Mouse (Mus musculus): ENCODE results near the gene Hivep1. TPM values are rescaled to one million over a fixed set of nuclear protein-coding genes. Genes with fewer than 3 reads are reported as not detected.

Hivep1 gene
- 10 to 100 TPM; 13.2 to 14.3 TPM for total RNA-seq (2021)
- long read RNA-seq, experiment 1, partial matches to known transcripts, result 3 of 4 reads
- long read RNA-seq, experiment 1, other reads (novel, unspliced or antisense), result 1 of 4 reads
- long read RNA-seq, experiment 2, partial matches to known transcripts, result 4 of 5 reads
- long read RNA-seq, experiment 2, other reads (novel, unspliced or antisense), result 1 of 5 reads

GRCm38 (mm10) chr13:42051961-42052695 is at the start of gene Hivep1:
Gene Hivep1 (plus strand): TSS chr13:42052021.
- DNase-seq, result peak; percentile 11 to 71
- intact Hi-C loops (cut with DNase I), result loop anchor here (5.0 to 10.0 kb wide), 2 partner anchors 405 to 1317 kb away; partner anchors contain the start of gene Tfap2a

DNA sequence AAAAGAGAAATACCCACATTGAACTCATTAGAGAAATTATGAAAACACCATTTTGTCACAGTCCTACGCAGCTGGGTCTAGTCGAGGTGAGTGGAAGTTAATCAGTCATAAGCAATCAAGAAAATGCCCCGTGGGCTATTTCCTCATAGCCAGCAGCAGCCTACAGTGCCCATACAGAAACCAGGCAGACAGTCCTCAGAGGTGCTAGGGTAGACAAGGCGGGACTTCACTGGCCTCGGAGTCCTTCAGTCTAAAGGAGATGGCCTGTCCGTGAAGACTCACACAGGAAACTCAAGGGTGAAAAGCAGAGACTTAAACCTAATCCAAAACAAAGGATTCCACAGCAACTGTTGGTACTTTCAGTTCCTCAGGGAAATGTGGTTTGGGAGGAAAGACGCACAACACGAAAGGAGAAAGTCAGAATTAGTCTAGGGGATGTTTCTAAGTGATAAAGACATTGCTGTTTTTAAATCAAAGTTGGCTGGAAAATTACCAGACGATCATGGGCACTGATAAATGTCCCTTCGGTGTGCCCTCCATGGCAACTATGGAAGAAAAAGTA is 36.3 kb upstream of the Hivep1 start:
- no peak for DNase-seq
- intact Hi-C loops (cut with DNase I), result no loop called here

DNA sequence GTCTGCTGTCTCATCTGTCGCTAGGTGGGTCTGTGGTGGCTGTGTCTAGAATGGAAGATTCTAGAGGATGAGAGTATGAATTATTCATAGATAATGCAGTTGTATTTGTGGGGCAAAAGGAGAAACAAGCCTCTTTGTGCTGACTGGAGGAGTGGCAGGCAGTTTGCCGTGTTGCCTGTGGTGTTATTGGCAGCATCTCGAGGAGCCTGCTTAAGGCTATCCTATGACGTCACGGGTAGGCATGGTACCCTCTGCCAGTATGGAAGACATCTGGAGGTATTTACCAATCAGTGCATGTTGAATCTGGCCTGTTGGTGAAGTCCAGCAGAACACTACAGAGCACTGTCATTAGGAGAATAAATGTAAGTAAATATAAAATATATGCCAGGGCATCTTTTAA is 35.6 kb upstream of the Hivep1 start:
- no peak for DNase-seq
- intact Hi-C loops (cut with DNase I), result no loop called here

GRCm38 (mm10) chr13:42018356-42018755 is 33.5 kb upstream of the Hivep1 start:
- no peak for DNase-seq

DNA sequence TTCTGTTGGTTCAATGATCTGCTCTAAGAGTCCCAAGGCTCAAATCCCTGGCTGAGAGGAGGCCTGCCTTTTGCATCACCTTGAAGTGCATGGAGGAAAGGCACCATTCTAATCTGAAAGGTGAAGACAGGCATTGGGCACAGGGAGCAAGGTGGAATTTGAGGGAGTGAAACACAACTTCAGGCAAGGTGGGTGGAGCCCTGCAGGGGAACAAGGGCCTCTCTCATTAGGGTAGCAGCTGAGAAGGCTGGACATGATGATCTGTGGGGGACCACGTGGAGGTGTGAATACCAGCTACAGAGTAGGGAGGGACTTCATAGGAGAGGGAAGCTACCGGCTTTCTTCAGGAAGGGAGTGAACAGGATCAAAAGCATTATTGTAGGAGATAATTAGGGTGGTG is 10.6 kb upstream of the Hivep1 start:
- intact Hi-C loops (cut with DNase I), result loop anchor here (10.0 kb wide), 1 partner anchor 296 kb away; no protein-coding TSS in a partner anchor
- DNase-seq, result no peak

More at GRCm38 (mm10) chr13:42018356-42018755, 33.5 kb upstream of the Hivep1 start:
- intact Hi-C loops (cut with DNase I), result no loop called here

- intact Hi-C loops (cut with DNase I), result loop anchor here (10.0 kb wide), 1 partner anchor 299 kb away; no protein-coding TSS in a partner anchor
- no peak for DNase-seq
These were observed 8.4 kb upstream of the Hivep1 start for GRCm38 (mm10) chr13:42043431-42043830.

DNA sequence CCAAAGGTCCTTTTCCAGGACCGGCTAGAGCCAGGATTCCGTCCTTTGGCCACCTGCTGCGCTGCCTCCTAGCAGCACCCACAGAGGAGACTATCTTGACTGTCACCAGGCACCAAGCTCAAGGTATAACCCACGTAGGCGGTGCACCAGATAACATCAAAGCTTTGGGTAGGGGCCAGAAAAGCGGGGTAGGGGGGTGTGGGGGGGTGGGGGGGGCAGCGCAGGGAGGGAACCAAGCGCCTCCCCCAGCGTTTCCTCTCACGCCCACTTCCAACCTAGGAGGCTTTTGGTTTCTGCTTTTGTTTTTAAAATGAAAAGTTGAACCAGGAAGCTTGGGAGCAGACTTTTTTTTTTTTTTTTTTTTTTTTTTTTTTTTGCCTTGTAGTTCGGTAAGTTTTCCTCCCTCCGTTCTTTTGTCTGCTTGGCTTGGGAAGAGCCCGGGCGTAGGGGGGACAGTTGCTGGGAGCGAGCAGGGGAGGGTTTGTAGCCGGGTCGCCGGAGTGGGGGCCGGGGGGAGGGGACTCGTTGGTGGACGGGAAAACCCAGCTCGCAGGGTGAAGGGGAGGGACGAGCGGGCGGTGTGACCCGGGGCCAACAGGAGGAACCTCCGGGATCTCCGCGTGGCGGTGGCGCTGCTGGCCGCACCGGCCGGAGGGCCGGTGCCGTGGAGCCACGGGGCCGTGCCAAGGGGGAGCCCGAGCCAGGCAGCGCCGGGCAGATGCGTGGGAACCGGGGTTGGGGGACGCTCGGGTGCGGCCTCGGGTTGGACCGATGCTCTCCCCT is 2.6 kb upstream of the Hivep1 start:
- intact Hi-C loops (cut with DNase I), result loop anchor here (10.0 kb wide), 1 partner anchor 304 kb away; no protein-coding TSS in a partner anchor
- DNase-seq, result peak; percentile 71 to 75

DNA sequence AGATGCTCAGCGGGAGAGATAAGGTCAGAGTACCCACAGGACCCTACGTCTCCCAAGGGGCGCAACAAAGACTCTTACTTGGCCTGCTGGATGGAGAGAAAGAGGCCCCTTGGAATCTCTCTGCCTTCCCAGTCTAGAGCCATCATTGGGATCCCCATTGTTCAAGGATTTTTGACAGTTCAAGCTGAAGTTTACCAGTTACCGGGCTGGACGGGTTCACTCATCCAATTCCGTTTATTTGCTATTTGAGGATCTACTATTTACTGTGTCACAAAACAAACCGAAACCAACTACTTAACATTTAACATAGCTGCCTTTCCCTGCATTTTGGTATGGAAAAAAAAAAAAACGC is 2.1 kb upstream of the Hivep1 start:
- intact Hi-C loops (cut with DNase I), result loop anchor here (5.0 to 10.0 kb wide), 3 partner anchors 305 to 1315 kb away; partner anchors contain the start of gene Tfap2a
- DNase-seq, result no peak

- intact Hi-C loops (cut with DNase I), result loop anchor here (5.0 to 10.0 kb wide), 2 partner anchors 403 to 1315 kb away; partner anchors contain the start of gene Tfap2a
- no peak for DNase-seq
These were observed 1.7 kb upstream of the Hivep1 start for GRCm38 (mm10) chr13:42050160-42050559.

DNA sequence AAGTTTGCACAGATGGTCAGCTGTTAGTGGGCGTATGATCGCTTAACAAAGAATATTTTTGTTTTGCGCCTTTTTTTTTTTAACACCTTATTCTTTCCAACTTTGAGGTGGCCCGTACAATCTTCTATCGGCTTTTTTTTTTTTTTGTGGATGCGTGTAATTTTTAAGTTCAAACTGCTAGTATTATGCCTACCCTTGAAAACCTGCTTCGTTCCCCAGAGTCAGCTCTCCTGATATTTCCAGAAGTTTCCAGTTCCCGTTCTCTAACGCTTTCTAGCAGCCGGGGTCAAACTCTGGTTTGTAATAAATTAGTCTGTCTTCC is 980 bp upstream of the Hivep1 start:
- intact Hi-C loops (cut with DNase I), result loop anchor here (5.0 to 10.0 kb wide), 2 partner anchors 404 to 1316 kb away; partner anchors contain the start of gene Tfap2a
- DNase-seq, result no peak

DNA sequence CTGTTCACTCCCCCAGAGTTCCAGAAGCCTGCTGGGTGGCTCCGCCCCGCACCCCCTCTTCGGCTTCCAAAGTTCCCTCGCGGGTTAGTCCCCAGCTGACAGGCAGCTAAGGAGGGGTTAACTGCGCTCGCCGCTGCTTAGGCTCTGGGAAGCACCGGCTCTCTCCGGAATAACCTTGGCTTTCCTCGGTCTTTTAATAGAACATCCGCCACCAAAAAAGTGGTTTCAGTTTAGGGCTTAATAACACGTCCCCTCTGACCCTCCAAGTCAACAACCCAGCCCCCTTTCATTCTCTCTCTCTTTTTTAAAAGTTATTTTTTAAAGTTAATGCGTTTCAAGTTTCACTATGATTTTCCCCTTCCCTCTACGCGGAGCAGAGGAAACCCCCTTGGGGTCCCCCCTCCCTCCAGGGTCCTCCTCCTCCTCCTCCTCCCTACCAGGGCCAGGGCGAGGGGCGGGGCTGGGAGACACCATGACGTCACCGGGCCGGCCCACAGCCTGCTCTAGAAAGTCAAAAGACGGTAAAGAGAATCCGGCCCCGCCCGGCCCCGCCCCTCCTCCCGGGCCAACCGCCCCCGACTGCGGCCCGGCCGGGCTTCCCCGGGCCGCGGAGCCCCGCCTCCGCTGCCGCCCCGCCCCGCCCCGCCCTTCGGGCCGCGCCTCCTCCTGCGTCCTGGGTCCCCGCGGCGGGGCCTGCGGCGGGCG is 467 bp upstream of the Hivep1 start:
- DNase-seq, result peak; percentile 97 to 99
- intact Hi-C loops (cut with DNase I), result loop anchor here (5.0 to 10.0 kb wide), 2 partner anchors 404 to 1317 kb away; partner anchors contain the start of gene Tfap2a

- intact Hi-C loops (cut with DNase I), result loop anchor here (5.0 to 10.0 kb wide), 2 partner anchors 406 to 1318 kb away; partner anchors contain the start of gene Tfap2a
- DNase-seq, result peak; percentile 36 to 47
These were observed 1.1 kb downstream of the Hivep1 start for GRCm38 (mm10) chr13:42052696-42053541.

DNA sequence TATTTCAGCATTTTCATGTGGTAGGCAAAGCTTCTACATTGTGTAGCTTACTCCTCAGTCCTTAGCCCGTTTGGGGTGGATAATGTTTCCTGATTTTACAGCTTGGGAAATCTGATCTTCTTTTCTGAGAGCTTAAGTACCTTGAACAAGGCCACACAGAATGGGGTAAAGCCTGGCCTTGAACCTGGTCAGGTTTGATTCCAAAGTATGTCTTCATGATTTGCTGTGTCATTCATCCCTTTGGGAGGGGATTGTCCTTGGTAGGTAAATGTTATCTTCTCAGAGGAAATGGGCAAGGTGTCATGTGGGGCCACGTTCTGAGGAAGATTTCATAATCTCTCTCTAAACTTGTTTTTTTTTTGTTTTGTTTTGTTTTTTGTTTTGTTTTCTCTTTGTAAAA is 1.8 kb downstream of the Hivep1 start:
- intact Hi-C loops (cut with DNase I), result loop anchor here (5.0 to 10.0 kb wide), 2 partner anchors 406 to 1319 kb away; partner anchors contain the start of gene Tfap2a
- DNase-seq, result no peak

DNA sequence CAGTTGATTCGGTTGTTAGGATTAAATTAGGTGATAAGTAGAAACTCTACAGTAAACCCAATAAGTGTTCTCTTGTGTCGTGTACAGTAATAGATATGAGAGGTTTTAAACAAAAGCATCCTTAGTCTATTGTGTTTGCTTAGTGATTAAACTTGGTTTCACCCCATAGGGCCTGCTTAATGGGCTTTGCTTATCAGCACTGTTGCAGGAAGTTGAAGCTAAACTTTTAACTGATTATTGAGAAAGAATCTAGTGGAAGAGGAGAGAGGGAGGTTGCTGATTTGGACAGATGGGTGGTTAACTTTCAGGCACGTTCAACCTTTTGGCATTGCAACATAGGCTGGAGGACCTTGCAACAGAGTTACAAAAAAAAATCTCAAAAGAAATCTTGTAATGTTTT is 2.3 kb downstream of the Hivep1 start:
- intact Hi-C loops (cut with DNase I), result loop anchor here (5.0 to 10.0 kb wide), 2 partner anchors 407 to 1319 kb away; partner anchors contain the start of gene Tfap2a
- no peak for DNase-seq

DNA sequence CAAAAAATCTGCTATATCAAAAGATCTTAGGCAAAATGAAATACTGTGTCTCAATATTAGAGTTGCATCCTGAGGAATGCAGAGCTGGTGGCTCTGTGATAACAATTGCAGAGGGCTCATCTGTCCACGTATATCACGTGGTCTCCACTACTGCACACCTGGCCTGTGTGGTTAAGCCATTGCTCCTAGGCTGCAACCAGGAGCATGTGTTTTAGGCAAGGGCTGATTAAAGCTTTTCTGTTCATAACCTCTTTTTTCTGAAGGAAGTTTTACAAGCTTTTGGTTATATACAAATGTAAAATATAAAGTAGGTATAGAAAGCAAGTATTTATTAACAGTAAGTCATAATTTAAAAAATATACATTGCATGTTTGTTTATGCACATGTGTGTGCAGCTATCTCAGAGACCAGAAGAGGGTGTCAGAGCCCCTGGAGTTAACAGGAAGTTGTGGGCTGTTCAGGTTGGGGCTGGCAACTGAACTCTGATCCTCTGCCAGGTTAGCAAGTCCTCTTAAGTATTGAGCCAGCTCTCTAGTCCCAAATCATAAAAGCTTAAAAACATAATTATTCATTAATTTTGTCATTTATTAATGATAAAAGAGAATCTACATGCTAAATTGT is 5.0 kb downstream of the Hivep1 start:
- intact Hi-C loops (cut with DNase I), result loop anchor here (10.0 kb wide), 1 partner anchor 1322 kb away; the partner anchor contains the start of gene Tfap2a
- no peak for DNase-seq

- intact Hi-C loops (cut with DNase I), result no loop called here
- no peak for DNase-seq
These were observed 9.2 kb downstream of the Hivep1 start for GRCm38 (mm10) chr13:42060846-42061630.

DNA sequence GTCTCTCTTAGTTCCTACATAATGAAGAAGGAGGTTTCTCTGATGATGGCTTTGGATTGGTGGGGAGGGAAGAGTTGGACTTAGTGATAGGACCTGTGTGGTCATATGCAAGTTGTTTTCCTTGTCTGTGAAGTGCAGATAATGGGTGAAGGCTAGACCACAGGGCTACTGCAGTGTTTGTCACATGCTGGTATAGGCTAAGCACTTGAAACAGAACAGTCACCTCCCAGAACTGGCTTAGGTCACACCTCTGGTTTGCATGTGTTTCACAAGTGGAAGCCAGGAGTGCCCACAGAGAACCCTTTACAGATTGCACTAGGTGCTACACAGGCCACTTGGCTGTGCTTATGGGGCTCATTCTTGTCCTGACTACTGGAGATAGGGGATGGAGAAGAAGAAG is 12.4 kb downstream of the Hivep1 start:
- intact Hi-C loops (cut with DNase I), result no loop called here
- DNase-seq, result no peak
